Mouse (Mus musculus) limb, embryonic 12.5 days (tissue): ENCODE data around the gene Ctrl. TPM values are rescaled to one million over a fixed set of nuclear protein-coding genes. Genes with fewer than 3 reads are reported as not detected.

Source experiments
- ATAC-seq: fragments of 200-750 bp; cut with Nextera tagmentation; 2 replicates; pipeline ENCODE4 v1.8.0; 2017; ENCODE audit warnings: low read depth, moderate TSS enrichment; ENCODE audit not compliant: insufficient number of reproducible peaks, insufficient read depth, low FRiP score, low TSS enrichment
- H3K27ac ChIP-seq: fragments of 300-500 bp; sonication (generic); 2 replicates; pipeline ENCODE4 v1.5.1; 2016; ENCODE audit warnings: mild to moderate bottlenecking, moderate library complexity
- H3K27me3 ChIP-seq: fragments of 300-500 bp; sonication (generic); 2 replicates; pipeline ENCODE4 v1.6.1; 2016; ENCODE audit warnings: mild to moderate bottlenecking, moderate library complexity
- H3K36me3 ChIP-seq: fragments of 300-500 bp; sonication (generic); 2 replicates; pipeline ENCODE4 v1.6.1; 2016; ENCODE audit warnings: mild to moderate bottlenecking, moderate library complexity
- H3K4me1 ChIP-seq: fragments of 300-500 bp; sonication (generic); replicated peaks from 2 replicates; pipeline ENCODE4 v1.6.1; 2016
- H3K4me2 ChIP-seq: fragments of 300-500 bp; sonication (generic); 2 replicates; pipeline ENCODE4 v1.6.1; 2016; ENCODE audit warnings: mild to moderate bottlenecking, moderate library complexity
- H3K4me3 ChIP-seq: fragments of 300-500 bp; sonication (generic); replicated peaks from 2 replicates; pipeline ENCODE4 v1.5.1; 2016; ENCODE audit warnings: mild to moderate bottlenecking
- H3K9ac ChIP-seq: fragments of 300-500 bp; sonication (generic); replicated peaks from 2 replicates; pipeline ENCODE4 v1.6.1; 2016; ENCODE audit warnings: mild to moderate bottlenecking, moderate library complexity
- H3K9me3 ChIP-seq: fragments of 300-500 bp; sonication (generic); 2 replicates; pipeline ENCODE4 v1.6.1; 2016; ENCODE audit warnings: mild to moderate bottlenecking, moderate library complexity
- WGBS: fragments of 180-500 bp; shearing (Covaris S2); methylation state at CpG from one replicate; pipeline ENCODE4 v1.1.7; 2016; 5-methylcytosine and 5-hydroxymethylcytosine counted together
- microRNA-seq: library from miRNA; unstranded; fragments of <30 nt; microRNA quantifications from one replicate; pipeline ENCODE4, GENCODE M21; 2017
- polyA plus RNA-seq: library from polyadenylated mRNA; unstranded; fragments of >200 nt; fragmentation: Nextera tagmentation; extraction: Ambion mirVana; gene quantifications from 2 replicates; pipeline ENCODE4 v1.2.1, GENCODE M21; 2016

The Ctrl gene
- polyA plus RNA-seq, 1 experiment from 2014 or later, result 1.6 TPM

DNA sequence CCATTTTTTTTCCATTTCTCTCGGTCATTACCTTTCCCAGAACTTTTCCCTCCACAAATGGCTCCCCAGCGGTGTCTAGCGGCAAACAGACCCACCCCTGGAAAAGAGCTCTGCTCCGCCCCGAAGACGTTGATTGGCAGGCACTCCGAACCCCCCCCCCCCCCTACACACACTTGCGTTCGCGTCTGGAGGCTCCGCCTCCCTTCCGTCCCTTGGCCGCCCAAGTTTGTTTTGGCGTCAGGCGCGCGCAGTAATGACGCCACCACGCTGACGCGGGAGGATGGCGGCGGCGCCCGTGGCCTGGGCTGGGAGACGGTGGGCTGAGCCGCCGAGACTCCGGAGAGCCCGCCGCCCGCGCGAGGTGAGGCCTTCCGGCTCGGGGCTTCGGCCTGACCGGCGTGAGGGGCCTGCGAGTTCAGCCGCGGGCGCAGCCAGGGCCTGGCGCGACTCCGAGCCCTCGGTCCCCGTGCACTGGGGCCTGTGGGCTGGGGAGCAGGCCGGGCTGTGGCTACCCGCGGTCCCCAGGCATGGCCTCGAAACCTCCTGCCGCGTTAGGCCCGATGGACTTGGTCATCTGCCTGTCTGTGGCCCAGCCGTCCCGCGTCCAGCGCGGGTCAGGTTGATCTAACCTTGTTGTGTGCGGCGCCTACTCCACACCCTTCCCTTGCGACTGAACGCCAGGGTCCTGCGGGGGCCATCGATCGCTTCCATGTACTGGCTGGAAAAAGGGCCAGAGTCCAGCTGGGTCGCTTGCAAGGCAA, 33.3 kb downstream of the Ctrl start, which contains the start of gene Pskh1:
TSS of gene Pskh1 (plus strand) at position 262 of the 761 bp plus-strand sequence.
- no peaks in the 10 kb centered on the region for H3K9me3 ChIP-seq
- no peaks in the 10 kb centered on the region for H3K27me3 ChIP-seq
- peak within 1 kb of the TSS; percentile 72 for H3K4me2 ChIP-seq
- peaks cover 3% of the 10 kb centered on the region; the same call in 1 of the 2 replicates for H3K36me3 ChIP-seq
- peak within 1 kb of the TSS; percentile 97 for H3K9ac ChIP-seq
- H3K4me3 ChIP-seq, result peak within 1 kb of the TSS; percentile 87
- H3K27ac ChIP-seq, result peak within 1 kb of the TSS; percentile 90
- WGBS, result under 1% methylated on average over 68 of the region's 68 CpGs
- ATAC-seq, result peak; percentile 88
- H3K4me1 ChIP-seq, result peaks cover 8% of the 10 kb centered on the region

DNA sequence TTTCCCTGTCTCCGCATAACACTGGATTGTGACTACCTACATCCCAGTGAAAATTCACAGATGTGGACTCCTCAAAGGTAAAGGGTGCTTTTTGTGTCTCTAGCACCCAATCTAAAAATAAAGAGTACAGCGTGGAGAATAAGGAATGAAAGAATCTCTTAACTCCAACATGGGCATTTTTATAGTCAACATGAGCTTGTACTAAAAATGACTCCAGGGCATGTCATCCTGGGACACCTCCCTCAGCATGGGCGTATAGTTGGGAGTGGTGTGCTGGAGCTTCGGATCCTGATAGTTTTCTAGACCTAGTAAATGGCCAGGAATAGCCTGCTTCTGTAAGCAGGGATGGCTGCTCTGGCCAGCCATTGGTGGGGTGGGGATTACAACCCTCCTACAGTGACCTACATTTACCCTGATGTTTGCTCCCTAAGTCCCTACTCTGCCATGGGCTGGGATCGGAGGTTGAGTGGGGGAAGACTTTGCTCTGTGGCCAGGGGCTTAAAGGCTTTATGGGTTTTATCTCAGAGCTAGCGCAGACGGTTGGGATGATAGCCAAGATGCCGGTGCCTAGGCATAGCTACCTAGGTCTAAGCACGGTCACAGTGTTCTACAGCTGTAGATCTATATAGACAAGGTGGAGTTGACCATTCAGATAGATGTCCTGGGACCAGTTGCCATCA, 35.7 kb downstream of the Ctrl start:
- Histone ChIP-seq H3K4me3 (no peak overlapping the region), H3K4me1 (peaks cover 15% of the 10 kb centered on the region), H3K36me3 (peaks cover 20% of the 10 kb centered on the region), H3K9me3 (no peaks in the 10 kb centered on the region), H3K27me3 (no peaks in the 10 kb centered on the region), H3K9ac (no peak overlapping the region), H3K27ac (no peak overlapping the region), H3K4me2 (no peak overlapping the region)
- WGBS, result 79% methylated on average over 9 of the region's 9 CpGs
- ATAC-seq, result no peak

DNA sequence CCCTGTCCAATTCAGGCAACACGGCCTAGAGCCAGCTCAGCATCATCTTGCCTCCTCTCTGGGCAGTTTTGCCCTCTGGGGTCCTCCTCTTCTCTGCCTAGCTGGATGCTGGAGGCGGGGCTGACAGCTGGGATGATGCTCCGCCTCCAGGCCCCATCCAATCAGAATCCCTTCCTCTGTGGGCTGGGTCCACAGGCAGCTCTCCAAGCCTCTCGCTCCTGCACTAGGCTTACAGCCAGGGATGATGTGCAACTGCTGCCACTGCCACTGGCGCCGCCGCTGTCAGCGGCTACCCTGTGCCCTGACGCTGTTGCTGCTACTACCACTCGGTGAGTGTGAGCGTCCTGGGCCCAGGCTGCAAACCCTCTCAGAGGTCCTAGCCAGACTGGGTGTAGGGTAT, 40.3 kb downstream of the Ctrl start, which contains the start of gene Nrn1l:
TSS of gene Nrn1l (plus strand) at position 229 of the 400 bp plus-strand sequence.
- Histone ChIP-seq H3K4me3 (no peak within 1 kb of the TSS), H3K4me2 (peak within 1 kb of the TSS; percentile 16; the same call in 1 of the 2 replicates), H3K9me3 (no peaks in the 10 kb centered on the region), H3K9ac (no peak within 1 kb of the TSS), H3K27ac (0 out of 2 replicates have a peak within 1 kb of the TSS, but pooled peaks have one; percentile 2), H3K36me3 (peaks cover 66% of the 10 kb centered on the region), H3K4me1 (peaks cover 7% of the 10 kb centered on the region), H3K27me3 (no peaks in the 10 kb centered on the region)
- 5% methylated on average over 11 of the region's 11 CpGs for WGBS
- ATAC-seq, result peak; percentile 48

DNA sequence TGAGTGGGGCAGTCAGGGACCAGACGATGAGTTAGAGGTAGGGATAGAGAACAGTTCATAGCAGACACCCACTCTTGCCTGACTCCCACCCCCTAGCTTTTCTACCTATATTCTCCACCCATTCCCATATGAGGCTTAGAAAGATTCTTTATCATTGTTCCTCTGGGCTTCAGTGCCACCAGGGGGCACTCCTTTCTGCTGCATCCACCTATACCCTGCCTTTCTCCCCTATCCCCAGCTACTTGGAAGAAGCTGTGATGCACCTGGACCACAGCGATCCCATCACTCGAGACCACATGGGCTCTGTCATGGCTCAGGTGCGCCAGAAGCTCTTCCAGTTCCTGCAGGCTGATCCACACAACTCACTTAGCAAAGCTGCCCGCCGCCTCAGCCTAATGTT, 41.2 kb downstream of the Ctrl start:
- H3K27me3 ChIP-seq, result no peaks in the 10 kb centered on the region
- H3K9ac ChIP-seq, result no peak overlapping the region
- H3K36me3 ChIP-seq, result peaks cover 75% of the 10 kb centered on the region
- H3K4me1 ChIP-seq, result peaks cover 7% of the 10 kb centered on the region
- H3K4me3 ChIP-seq, result no peak overlapping the region
- H3K4me2 ChIP-seq, result no peak overlapping the region
- 83% methylated on average over 6 of the region's 6 CpGs for WGBS
- ATAC-seq, result no peak
- H3K27ac ChIP-seq, result no peak overlapping the region
- H3K9me3 ChIP-seq, result no peaks in the 10 kb centered on the region

DNA sequence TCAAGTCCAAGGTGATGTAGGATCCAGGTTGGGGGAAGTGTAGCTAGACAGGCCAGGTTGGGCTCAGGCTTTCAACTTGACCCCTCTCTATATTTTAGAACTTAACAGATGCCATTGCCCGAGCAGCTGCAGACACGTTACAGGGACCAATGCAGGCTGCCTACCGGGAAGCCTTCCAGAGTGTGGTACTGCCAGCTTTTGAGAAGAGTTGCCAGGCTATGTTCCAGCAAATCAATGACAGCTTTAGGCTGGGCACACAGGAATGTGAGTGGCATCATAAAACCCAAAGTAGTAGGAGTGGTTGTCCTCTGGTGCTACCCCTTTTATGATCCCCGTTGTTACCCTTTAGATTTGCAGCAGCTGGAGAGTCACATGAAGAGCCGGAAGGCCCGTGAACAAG, 42.8 kb downstream of the Ctrl start:
- WGBS, result 88% methylated on average over 6 of the region's 6 CpGs
- H3K36me3 ChIP-seq, result peaks cover 90% of the 10 kb centered on the region

DNA sequence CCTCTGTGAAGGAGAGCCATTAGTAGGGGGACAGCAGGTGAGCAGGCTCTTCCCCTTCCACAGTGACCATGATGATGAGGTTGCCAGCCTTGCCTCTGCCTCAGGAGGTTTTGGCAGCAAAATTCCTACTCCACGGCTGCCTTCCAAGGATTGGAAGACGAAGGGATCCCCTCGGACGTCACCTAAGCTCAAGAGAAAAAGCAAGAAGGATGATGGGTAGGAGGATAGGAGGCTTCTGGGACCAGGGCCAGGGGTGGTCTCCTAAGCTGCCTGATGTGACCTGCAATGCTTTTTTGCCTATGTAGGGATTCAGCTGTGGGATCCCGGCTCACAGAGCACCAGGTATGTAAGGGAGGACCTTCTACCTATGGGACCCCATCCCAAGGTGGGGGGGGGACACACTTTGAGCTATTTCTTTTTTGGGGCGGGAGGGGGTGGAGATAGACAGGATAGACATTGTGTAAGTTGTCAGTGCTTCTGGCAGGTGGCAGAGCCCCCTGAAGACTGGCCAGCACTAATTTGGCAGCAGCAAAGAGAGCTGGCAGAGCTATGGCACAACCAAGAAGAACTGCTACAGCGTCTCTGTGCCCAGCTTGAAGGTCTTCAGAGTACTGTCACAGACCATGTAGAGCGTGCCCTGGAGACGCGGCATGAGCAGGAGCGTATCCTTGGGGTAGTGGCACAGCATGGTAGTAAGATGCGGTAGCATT, 43.8 kb downstream of the Ctrl start:
- 94% methylated on average over 12 of the region's 12 CpGs for WGBS

More for the DNA sequence above, 42.8 kb downstream of the Ctrl start:
- H3K4me2 ChIP-seq, result no peak overlapping the region
- no peaks in the 10 kb centered on the region for H3K9me3 ChIP-seq
- no peaks in the 10 kb centered on the region for H3K27me3 ChIP-seq
- no peak for ATAC-seq
- H3K4me1 ChIP-seq, result peaks cover 7% of the 10 kb centered on the region
- H3K9ac ChIP-seq, result no peak overlapping the region
- no peak overlapping the region for H3K4me3 ChIP-seq
- H3K27ac ChIP-seq, result no peak overlapping the region

More for the DNA sequence above, 43.8 kb downstream of the Ctrl start:
- no peak for ATAC-seq
- no peak overlapping the region for H3K27ac ChIP-seq
- H3K4me2 ChIP-seq, result no peak overlapping the region
- no peaks in the 10 kb centered on the region for H3K27me3 ChIP-seq
- peaks cover 7% of the 10 kb centered on the region for H3K4me1 ChIP-seq
- no peak overlapping the region for H3K9ac ChIP-seq
- H3K9me3 ChIP-seq, result no peaks in the 10 kb centered on the region
- H3K36me3 ChIP-seq, result peaks cover 95% of the 10 kb centered on the region
- no peak overlapping the region for H3K4me3 ChIP-seq

Small RNA genes lying within 50 kb of the gene (microRNA-seq; reads per million reads assigned to microRNA genes)
- not detected for gene Mir7074

Other genes with a start within 250 kb of the Ctrl start
- 0.58 and 0.59 TPM in 2 replicates for gene Carmil2, start 247.6 kb downstream of the Ctrl start, polyA plus RNA-seq
- gene Acd, start 232.8 kb downstream of the Ctrl start, polyA plus RNA-seq, result 75.3 and 76.7 TPM in 2 replicates
- gene Pard6a, start 232.7 kb downstream of the Ctrl start, polyA plus RNA-seq, result 14.6 and 16.1 TPM in 2 replicates
- 0.25 TPM in 1 of 2 replicates, not detected in the other for gene 4933405L10Rik, start 226.2 kb downstream of the Ctrl start, polyA plus RNA-seq
- 34.9 and 35.9 TPM in 2 replicates for gene Enkd1, start 225.7 kb downstream of the Ctrl start, polyA plus RNA-seq
- gene Gfod2, start 175.2 kb downstream of the Ctrl start, polyA plus RNA-seq, result 29.0 and 30.2 TPM in 2 replicates
- 14.9 and 17.2 TPM in 2 replicates for gene Ranbp10, start 106.5 kb downstream of the Ctrl start, polyA plus RNA-seq
- 0.17 and 0.56 TPM in 2 replicates for gene Tsnaxip1, start 106.1 kb downstream of the Ctrl start, polyA plus RNA-seq
- 55.3 and 59.2 TPM in 2 replicates for gene Cenpt, start 80.6 kb downstream of the Ctrl start, polyA plus RNA-seq
- 85.6 and 96.3 TPM in 2 replicates for gene Thap11, start 78.7 kb downstream of the Ctrl start, polyA plus RNA-seq
- gene Nutf2, start 73.3 kb downstream of the Ctrl start, polyA plus RNA-seq, result 253 and 266 TPM in 2 replicates
- gene Edc4, start 53.0 kb downstream of the Ctrl start, polyA plus RNA-seq, result 72.0 and 75.7 TPM in 2 replicates
- gene Nrn1l, start 40.3 kb downstream of the Ctrl start, polyA plus RNA-seq, result 0.38 and 0.77 TPM in 2 replicates
- gene Pskh1, start 33.4 kb downstream of the Ctrl start, polyA plus RNA-seq, result 43.0 and 48.2 TPM in 2 replicates
- 24.1 and 26.9 TPM in 2 replicates for gene Psmb10, start 4.6 kb upstream of the Ctrl start, polyA plus RNA-seq
- 2.2 and 2.3 TPM in 2 replicates for gene Lcat, start 9.5 kb upstream of the Ctrl start, polyA plus RNA-seq
- gene Slc12a4, start 32.2 kb upstream of the Ctrl start, polyA plus RNA-seq, result 35.5 and 42.8 TPM in 2 replicates
- not detected in 2 replicates for gene Dpep3, start 45.6 kb upstream of the Ctrl start, polyA plus RNA-seq
- gene Dus2, start 57.5 kb upstream of the Ctrl start, polyA plus RNA-seq, result 23.8 and 24.4 TPM in 2 replicates
- 0.26 TPM in 1 of 2 replicates, not detected in the other for gene Dpep2nb, start 72.1 kb upstream of the Ctrl start, polyA plus RNA-seq
- gene Ddx28, start 78.0 kb upstream of the Ctrl start, polyA plus RNA-seq, result 21.0 and 22.9 TPM in 2 replicates
- gene Nfatc3, start 125.0 kb upstream of the Ctrl start, polyA plus RNA-seq, result 9.1 and 9.2 TPM in 2 replicates
- 7.4 and 8.1 TPM in 2 replicates for gene Esrp2, start 203.1 kb upstream of the Ctrl start, polyA plus RNA-seq
- gene Pla2g15, start 216.5 kb upstream of the Ctrl start, polyA plus RNA-seq, result 16.7 and 16.8 TPM in 2 replicates
- gene Slc7a6, start 235.0 kb upstream of the Ctrl start, polyA plus RNA-seq, result 64.5 and 70.8 TPM in 2 replicates